Mouse (Mus musculus) cortical plate, adult 2 months (tissue): Measurements from ENCODE around the gene Colq.

Experiments used
- CTCF ChIP-seq: fragments of 200-500 bp; IDR thresholded peaks from 2 replicates; pipeline ENCODE4 v1.5.1; 2011; ENCODE audit warnings: mild to moderate bottlenecking, control low read depth, low read length; ENCODE audit not compliant: insufficient read depth; ENCODE audit errors: extremely low read depth
- POLR2A ChIP-seq: fragments of 200-500 bp; IDR thresholded peaks from 2 replicates; pipeline ENCODE4 v1.6.1; 2011; ENCODE audit warnings: mild to moderate bottlenecking, low read length, control low read depth; ENCODE audit not compliant: insufficient read depth; ENCODE audit errors: extremely low read depth

- TF ChIP-seq POLR2A (no peak), CTCF (no peak)
Measured at GRCm38 (mm10) chr14:31496241-31496646, 94.9 kb downstream of the Colq start.
